Mouse (Mus musculus): ENCODE measurements around the gene P2ry14. TPM values are rescaled to one million over a fixed set of nuclear protein-coding genes. Genes with fewer than 3 reads are reported as not detected.
A peak's percentile ranks its signal among the peaks of the same experiment; 100 is the strongest.

P2ry14 gene
- polyA plus RNA-seq, 1 experiment: 5.3 TPM

DNA sequence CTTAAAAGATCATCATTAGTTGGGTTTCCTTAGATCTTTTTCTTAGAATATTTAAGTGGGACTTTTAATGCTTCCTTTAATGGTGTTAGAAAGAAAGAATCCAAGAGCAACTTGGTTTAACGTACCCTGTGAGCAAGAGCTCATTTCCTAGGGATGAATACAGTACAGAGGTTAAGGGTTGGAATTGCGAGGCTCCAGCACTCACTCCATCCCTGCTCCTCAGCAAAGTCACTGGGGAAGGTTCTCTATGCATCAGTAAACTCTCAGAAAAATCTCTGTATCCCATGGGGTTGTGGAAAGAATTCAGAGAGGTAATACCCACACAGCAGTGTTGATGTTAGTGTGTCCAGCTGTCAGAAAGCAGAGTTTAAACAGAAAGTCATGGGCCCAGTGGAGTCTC is 13.3 kb downstream of the P2ry14 start:
- WGBS: 96% methylated on average over 2 of the region's 2 CpGs
- no peak overlapping the region for H3K27ac ChIP-seq (ENCODE audit: control insufficient read depth, insufficient read depth, low read length)
- no peak overlapping the region for H3K4me3 ChIP-seq (ENCODE audit: control insufficient read depth, insufficient read depth, low read length)
- H3K36me3 ChIP-seq (ENCODE audit: control insufficient read depth, insufficient read depth, low read length): no peaks in the 10 kb centered on the region
- no peak for DNase-seq
- H3K4me1 ChIP-seq (replicated peaks; ENCODE audit: control insufficient read depth, insufficient read depth, low read length): no peaks in the 10 kb centered on the region
- H3K27me3 ChIP-seq (ENCODE audit: control insufficient read depth, insufficient read depth, low read length): no peaks in the 10 kb centered on the region
- TF ChIP-seq POLR2A (IDR thresholded peaks at IDR 0.05; ENCODE audit: control insufficient read depth, extremely low read depth, insufficient read depth, low read length, poor library complexity): no peak
- no peak for TF ChIP-seq CTCF (IDR thresholded peaks at IDR 0.05; ENCODE audit: borderline replicate concordance, control insufficient read depth, extremely low read depth, insufficient read depth, low read length, poor library complexity)

DNA sequence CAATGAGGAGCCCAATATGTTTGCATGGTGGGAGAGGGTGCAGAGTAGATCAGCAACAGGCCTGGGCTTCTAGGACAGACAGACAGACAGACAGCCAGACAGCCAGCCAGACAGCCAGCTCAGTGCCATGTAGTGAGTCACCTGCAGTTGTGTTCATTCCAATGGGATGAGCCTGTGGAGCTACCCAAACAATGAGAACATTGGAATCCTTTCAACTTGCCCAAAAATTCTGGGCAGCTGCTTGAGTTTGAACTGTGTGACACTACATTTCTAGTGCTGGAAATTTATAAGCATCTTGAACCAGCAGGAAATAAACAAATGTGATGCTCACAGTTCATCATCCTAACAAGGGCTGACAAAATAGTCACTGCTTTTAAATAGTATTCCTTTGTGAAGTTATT is 13.8 kb downstream of the P2ry14 start:
- H3K27me3 ChIP-seq (ENCODE audit: control insufficient read depth, insufficient read depth, low read length): no peaks in the 10 kb centered on the region
- no peaks in the 10 kb centered on the region for H3K36me3 ChIP-seq (ENCODE audit: control insufficient read depth, insufficient read depth, low read length)
- DNase-seq: no peak
- H3K4me1 ChIP-seq (replicated peaks; ENCODE audit: control insufficient read depth, insufficient read depth, low read length): no peaks in the 10 kb centered on the region
- no peak for TF ChIP-seq CTCF (IDR thresholded peaks at IDR 0.05; ENCODE audit: borderline replicate concordance, control insufficient read depth, extremely low read depth, insufficient read depth, low read length, poor library complexity)
- no peak for TF ChIP-seq POLR2A (IDR thresholded peaks at IDR 0.05; ENCODE audit: control insufficient read depth, extremely low read depth, insufficient read depth, low read length, poor library complexity)
- H3K4me3 ChIP-seq (ENCODE audit: control insufficient read depth, insufficient read depth, low read length): no peak overlapping the region
- H3K27ac ChIP-seq (ENCODE audit: control insufficient read depth, insufficient read depth, low read length): no peak overlapping the region

DNA sequence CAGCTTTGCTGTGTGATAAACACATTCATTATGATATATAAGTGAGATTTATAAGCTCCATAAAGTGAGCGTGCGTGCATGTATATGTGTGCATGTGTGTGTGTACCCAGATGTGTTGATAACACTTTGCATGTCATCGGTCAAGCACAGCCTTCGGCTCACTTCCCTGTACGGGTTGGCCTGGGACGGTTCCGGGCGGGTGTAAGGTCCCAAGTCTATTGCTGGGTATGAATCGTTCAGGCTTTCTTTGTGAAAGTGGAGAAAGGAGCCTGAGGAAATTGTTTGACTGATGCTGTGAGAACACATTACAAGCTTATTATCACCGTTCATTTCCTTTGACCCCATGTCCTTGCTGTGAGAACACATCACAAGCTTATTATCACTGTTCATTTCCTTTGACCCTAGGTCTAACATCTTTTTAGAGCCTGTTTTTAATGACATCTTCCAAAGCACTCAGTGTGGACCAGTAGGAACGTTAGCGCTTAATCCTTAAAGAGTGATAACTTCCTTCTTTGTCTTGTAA is 14.4 kb downstream of the P2ry14 start:
- WGBS: 95% methylated on average over 12 of the region's 12 CpGs
- DNase-seq: no peak
- H3K27me3 ChIP-seq (ENCODE audit: control insufficient read depth, insufficient read depth, low read length): no peaks in the 10 kb centered on the region
- H3K36me3 ChIP-seq (ENCODE audit: control insufficient read depth, insufficient read depth, low read length): no peaks in the 10 kb centered on the region
- TF ChIP-seq CTCF (IDR thresholded peaks at IDR 0.05; ENCODE audit: borderline replicate concordance, control insufficient read depth, extremely low read depth, insufficient read depth, low read length, poor library complexity) (no peak), POLR2A (IDR thresholded peaks at IDR 0.05; ENCODE audit: control insufficient read depth, extremely low read depth, insufficient read depth, low read length, poor library complexity) (no peak)
- H3K4me3 ChIP-seq (ENCODE audit: control insufficient read depth, insufficient read depth, low read length): no peak overlapping the region
- H3K27ac ChIP-seq (ENCODE audit: control insufficient read depth, insufficient read depth, low read length): no peak overlapping the region
- no peaks in the 10 kb centered on the region for H3K4me1 ChIP-seq (replicated peaks; ENCODE audit: control insufficient read depth, insufficient read depth, low read length)

DNA sequence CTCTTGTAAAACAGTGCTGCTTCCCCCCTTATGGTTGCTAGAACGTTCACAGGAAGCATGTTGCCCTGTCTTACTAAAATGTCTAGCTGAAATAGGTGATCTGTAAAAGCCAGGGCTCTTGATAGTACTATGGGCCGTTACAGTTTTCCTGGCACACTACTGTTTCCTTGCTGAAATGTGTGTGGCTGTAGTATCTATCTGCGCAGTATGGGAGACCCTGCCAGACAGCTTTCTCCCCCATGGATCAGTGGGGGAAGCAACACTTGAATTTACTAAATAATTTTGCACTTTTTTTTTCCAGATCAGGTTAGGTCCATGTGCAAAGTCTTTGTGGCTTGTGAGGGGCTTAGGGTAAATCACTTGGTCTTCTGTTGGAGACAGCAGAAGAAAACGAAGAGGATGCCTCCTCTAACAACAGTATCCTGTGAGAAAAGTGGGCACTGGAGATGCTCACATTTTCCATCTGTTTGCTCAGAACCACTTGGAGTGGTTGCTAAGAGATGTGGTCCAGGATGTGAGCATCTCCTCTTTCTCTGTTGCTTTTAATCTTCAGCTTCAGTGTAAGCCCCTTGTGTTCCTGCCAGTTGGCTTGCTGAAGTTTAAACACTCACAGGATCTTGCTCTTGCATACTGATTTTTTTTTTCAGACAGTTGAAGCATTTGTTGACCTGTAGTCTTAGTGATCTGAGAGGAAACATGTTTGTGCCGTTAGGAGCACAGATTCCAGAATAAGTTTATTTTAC is 17.3 kb downstream of the P2ry14 start:
- Histone ChIP-seq H3K27ac (ENCODE audit: control insufficient read depth, insufficient read depth, low read length) (no peak overlapping the region), H3K4me1 (replicated peaks; ENCODE audit: control insufficient read depth, insufficient read depth, low read length) (peaks cover 10% of the 10 kb centered on the region), H3K4me3 (ENCODE audit: control insufficient read depth, insufficient read depth, low read length) (no peak overlapping the region), H3K27me3 (ENCODE audit: control insufficient read depth, insufficient read depth, low read length) (no peaks in the 10 kb centered on the region), H3K36me3 (ENCODE audit: control insufficient read depth, insufficient read depth, low read length) (no peaks in the 10 kb centered on the region)
- no peak for DNase-seq
- WGBS: 73% methylated on average over 5 of the region's 5 CpGs
- TF ChIP-seq CTCF (IDR thresholded peaks at IDR 0.05; ENCODE audit: borderline replicate concordance, control insufficient read depth, extremely low read depth, insufficient read depth, low read length, poor library complexity): no peak
- no peak for TF ChIP-seq POLR2A (IDR thresholded peaks at IDR 0.05; ENCODE audit: control insufficient read depth, extremely low read depth, insufficient read depth, low read length, poor library complexity)

DNA sequence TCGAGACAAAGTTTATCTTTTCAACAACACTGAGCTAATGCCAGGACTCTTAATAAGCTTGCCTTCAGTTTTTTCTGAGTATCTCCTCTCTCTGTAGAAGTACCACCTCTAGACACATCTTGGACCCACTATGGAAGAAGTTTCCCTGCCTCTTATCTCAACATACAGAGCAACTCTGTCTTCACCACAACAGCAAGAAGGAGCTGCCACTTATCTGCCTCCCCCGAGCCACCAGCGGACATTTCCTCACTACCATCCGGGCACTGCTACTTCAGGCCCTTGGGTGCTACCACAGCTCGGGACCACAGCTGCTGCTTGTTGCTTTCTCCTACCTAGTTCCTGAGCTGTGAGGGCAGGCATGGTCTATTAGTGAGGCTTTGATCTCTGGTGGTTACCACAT is 20.2 kb downstream of the P2ry14 start:
- no peak overlapping the region for H3K4me3 ChIP-seq (ENCODE audit: control insufficient read depth, insufficient read depth, low read length)
- DNase-seq: no peak
- no peak overlapping the region for H3K27ac ChIP-seq (ENCODE audit: control insufficient read depth, insufficient read depth, low read length)
- peaks cover 15% of the 10 kb centered on the region for H3K4me1 ChIP-seq (replicated peaks; ENCODE audit: control insufficient read depth, insufficient read depth, low read length)
- H3K27me3 ChIP-seq (ENCODE audit: control insufficient read depth, insufficient read depth, low read length): no peaks in the 10 kb centered on the region
- H3K36me3 ChIP-seq (ENCODE audit: control insufficient read depth, insufficient read depth, low read length): no peaks in the 10 kb centered on the region
- 37% methylated on average over 5 of the region's 5 CpGs for WGBS
- no peak for TF ChIP-seq CTCF (IDR thresholded peaks at IDR 0.05; ENCODE audit: borderline replicate concordance, control insufficient read depth, extremely low read depth, insufficient read depth, low read length, poor library complexity)
- no peak for TF ChIP-seq POLR2A (IDR thresholded peaks at IDR 0.05; ENCODE audit: control insufficient read depth, extremely low read depth, insufficient read depth, low read length, poor library complexity)

DNA sequence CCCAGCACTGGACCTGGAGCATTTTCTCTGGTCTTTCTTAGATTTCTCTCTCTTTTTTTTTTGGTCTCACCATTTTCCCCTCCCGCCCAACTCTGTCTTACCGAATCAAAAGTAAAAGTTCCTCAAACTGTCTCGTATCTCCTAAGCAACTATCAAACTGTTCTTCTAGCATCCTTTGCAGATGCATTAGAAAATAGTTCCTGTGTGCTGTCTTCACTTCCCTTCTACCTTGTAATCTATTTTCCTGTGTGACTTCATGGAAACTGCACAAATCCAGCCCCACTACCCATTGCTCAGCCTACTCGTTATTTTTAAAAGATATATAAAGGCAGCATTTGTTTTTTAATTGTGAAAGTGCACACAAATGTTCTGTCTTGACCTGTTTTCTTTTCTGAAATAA is 21.5 kb downstream of the P2ry14 start:
- H3K27ac ChIP-seq (ENCODE audit: control insufficient read depth, insufficient read depth, low read length): 0 out of 2 replicates have a peak overlapping the region, but pooled peaks have one; percentile 3
- DNase-seq: no peak
- H3K36me3 ChIP-seq (ENCODE audit: control insufficient read depth, insufficient read depth, low read length): no peaks in the 10 kb centered on the region
- WGBS: 18% methylated on average over 4 of the region's 4 CpGs
- H3K4me1 ChIP-seq (replicated peaks; ENCODE audit: control insufficient read depth, insufficient read depth, low read length): peaks cover 15% of the 10 kb centered on the region
- H3K27me3 ChIP-seq (ENCODE audit: control insufficient read depth, insufficient read depth, low read length): no peaks in the 10 kb centered on the region
- TF ChIP-seq POLR2A (IDR thresholded peaks at IDR 0.05; ENCODE audit: control insufficient read depth, extremely low read depth, insufficient read depth, low read length, poor library complexity) (no peak), CTCF (IDR thresholded peaks at IDR 0.05; ENCODE audit: borderline replicate concordance, control insufficient read depth, extremely low read depth, insufficient read depth, low read length, poor library complexity) (no peak)
- H3K4me3 ChIP-seq (ENCODE audit: control insufficient read depth, insufficient read depth, low read length): no peak overlapping the region
